Mouse (Mus musculus) heart, postnatal 0 days (tissue): ENCODE measurements around the gene 2410004P03Rik.

Experiments used
- CTCF ChIP-seq: IDR thresholded peaks from 2 replicates; pipeline ENCODE4 v1.5.1; 2016; ENCODE audit warnings: antibody characterized with exemption, control low read depth, low read depth
- EP300 ChIP-seq: IDR thresholded peaks from 2 replicates; pipeline ENCODE4 v1.6.1; 2016; ENCODE audit warnings: antibody characterized with exemption, low read depth

GRCm38 (mm10) chr12:17015711-17016110, 4.2 kb upstream of the 2410004P03Rik start:
- TF ChIP-seq EP300: no peak
- no peak for TF ChIP-seq CTCF
